Mouse (Mus musculus): ENCODE data around the gene Tmem248.

GRCm38 (mm10) chr5:130273046-130273445 lies 56.2 kb downstream of the Tmem248 start:
- TF ChIP-seq TAL1 (conservative IDR thresholded peaks at IDR 0.05; ENCODE audit: low read depth, low read length) (no peak), CTCF (IDR thresholded peaks at IDR 0.05; ENCODE audit: low read depth, low read length) (no peak), GATA1 (IDR thresholded peaks at IDR 0.05; ENCODE audit: borderline replicate concordance, low read length) (no peak), GATA2 (IDR thresholded peaks at IDR 0.05; ENCODE audit: borderline replicate concordance, low read depth, low read length) (no peak), POLR2AphosphoS5 (IDR thresholded peaks at IDR 0.05; ENCODE audit: insufficient replicate concordance, low read depth, low read length) (no peak)
